Comparison of ENCODE assay signal across 18 mouse cellular contexts in the genomic region with DNA sequence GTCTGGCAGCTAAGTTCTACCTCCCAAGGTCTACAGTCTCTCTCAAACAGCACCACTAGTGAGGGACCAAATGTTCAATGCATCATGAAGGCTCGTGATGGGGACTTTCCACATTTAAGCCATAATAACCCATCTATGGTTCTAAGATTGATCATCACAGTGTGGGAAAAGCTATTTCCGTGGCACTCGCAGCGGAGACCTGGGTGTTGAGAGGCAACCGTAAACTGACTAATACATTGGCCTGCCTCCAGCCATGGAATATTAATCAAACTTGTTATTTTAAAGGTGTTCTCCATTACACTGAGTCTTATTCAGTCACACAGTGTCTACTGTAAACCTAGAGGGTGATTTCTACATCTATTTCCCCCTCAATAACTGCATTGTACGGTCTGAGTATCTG.
"Had no signal": no experiment of that assay in that cellular context is flagged by ENCODE, and none has a peak within 500 bp of the region (broad histone marks: within the 10 kb centered on the region; RNA-seq: fewer than 3 reads in every experiment).

No protein-coding gene starts in this region.

- H3K27ac ChIP-seq: limb, embryonic 10.5 days; limb, embryonic 13.5 days; liver, embryonic 13.5 days; macrophage; midbrain, embryonic 12.5 days; midbrain, embryonic 15.5 days; neural tube, embryonic 12.5 days; neural tube, embryonic 15.5 days had no signal

- H3K36me3 ChIP-seq: limb, embryonic 10.5 days; limb, embryonic 13.5 days; liver, embryonic 13.5 days; midbrain, embryonic 12.5 days; midbrain, embryonic 15.5 days; neural tube, embryonic 12.5 days; neural tube, embryonic 15.5 days had no signal

- H3K27me3 ChIP-seq: limb, embryonic 13.5 days; liver, embryonic 13.5 days; midbrain, embryonic 12.5 days; midbrain, embryonic 15.5 days; neural tube, embryonic 12.5 days; neural tube, embryonic 15.5 days had no signal

- ATAC-seq: lung, postnatal 0 days; midbrain, embryonic 15.5 days had no signal

- H3K9ac ChIP-seq: limb, embryonic 13.5 days; liver, embryonic 13.5 days; lung, embryonic 14.5 days; midbrain, embryonic 12.5 days; midbrain, embryonic 15.5 days; neural tube, embryonic 12.5 days; neural tube, embryonic 15.5 days had no signal

- H3K9me3 ChIP-seq: limb, embryonic 10.5 days; limb, embryonic 13.5 days; liver, embryonic 13.5 days; midbrain, embryonic 12.5 days; midbrain, embryonic 15.5 days; neural tube, embryonic 12.5 days; neural tube, embryonic 15.5 days had no signal

- H3K4me2 ChIP-seq: limb, embryonic 13.5 days; liver, embryonic 13.5 days; lung, embryonic 14.5 days; midbrain, embryonic 12.5 days; midbrain, embryonic 15.5 days; neural tube, embryonic 12.5 days; neural tube, embryonic 15.5 days had no signal

- H3K4me1 ChIP-seq: limb, embryonic 10.5 days; liver, embryonic 13.5 days; midbrain, embryonic 12.5 days; midbrain, embryonic 15.5 days; neural tube, embryonic 12.5 days; neural tube, embryonic 15.5 days had no signal

- H3K4me3 ChIP-seq: limb, embryonic 10.5 days; limb, embryonic 13.5 days; liver, embryonic 13.5 days; midbrain, embryonic 12.5 days; midbrain, embryonic 15.5 days; neural tube, embryonic 12.5 days; neural tube, embryonic 15.5 days had no signal

- DNase-seq: kidney, adult 18-20 months; kidney, adult 9 months; kidney, postnatal 14 days; kidney, postnatal 4 days; liver, embryonic 13.5 days; lung, embryonic 14.5 days; right cerebral cortex, adult 18-20 months; right cerebral cortex, postnatal 14 days; right cerebral cortex, postnatal 4 days; thymus, postnatal 25 days had no signal
